Mouse (Mus musculus): ENCODE measurements around the gene Supt4a. TPM values are rescaled to one million over a fixed set of nuclear protein-coding genes. Genes with fewer than 3 reads are reported as not detected.

Supt4a gene
- polyA plus RNA-seq, 1 experiment from 2014 or later: 166 TPM

DNA sequence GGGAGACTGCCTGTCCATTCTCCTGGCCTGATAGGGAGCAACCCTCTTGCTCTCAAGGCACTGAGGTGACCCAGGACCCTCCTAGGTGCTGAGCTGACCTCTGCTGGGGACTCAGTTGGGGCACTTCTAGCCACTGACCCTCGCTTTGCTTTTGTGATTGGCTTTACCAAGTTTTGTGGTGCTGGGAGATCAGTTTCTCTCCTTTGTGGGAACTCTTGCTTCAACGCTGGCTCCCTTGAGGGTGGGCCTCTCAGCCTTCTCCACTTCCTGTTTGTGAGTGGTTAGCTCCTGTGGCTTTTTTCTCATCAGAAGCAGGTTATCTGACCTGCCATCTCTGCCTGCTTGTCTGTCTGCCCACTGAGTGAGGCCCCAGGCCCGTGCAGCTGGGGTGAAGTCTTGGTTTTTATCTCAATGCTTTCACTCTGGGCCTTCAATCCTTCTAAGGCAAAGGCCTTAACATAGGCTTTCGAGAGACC is 14.2 kb downstream of the Supt4a start:
- Histone ChIP-seq H3K4me1 (ENCODE audit: insufficient read depth, low read depth, low read length) (no peaks in the 10 kb centered on the region), H3K9ac (replicated peaks; ENCODE audit: low read depth) (no peak overlapping the region), H3K27me3 (replicated peaks; ENCODE audit: insufficient read depth, low read length) (no peaks in the 10 kb centered on the region), H3K9me3 (ENCODE audit: low read length) (no peaks in the 10 kb centered on the region), H3K4me3 (ENCODE audit: low read depth, low read length) (no peak overlapping the region), H3K36me3 (ENCODE audit: insufficient read depth, low read length) (no peaks in the 10 kb centered on the region), H3K27ac (ENCODE audit: low read length) (peak overlapping the region; percentile 54; the same call in 1 of the 2 replicates), H3K4me2 (replicated peaks; ENCODE audit: low read depth, low read length) (no peak overlapping the region; the same call in 1 of the 2 replicates)
- DNase-seq (ENCODE audit: low spot score) (peak; percentile 30), ATAC-seq (no peak)
- WGBS: 38% methylated on average over 4 of the region's 4 CpGs
- no peak for TF ChIP-seq CTCF (IDR thresholded peaks at IDR 0.05)
- TF ChIP-seq EP300 (IDR thresholded peaks at IDR 0.05): no peak

DNA sequence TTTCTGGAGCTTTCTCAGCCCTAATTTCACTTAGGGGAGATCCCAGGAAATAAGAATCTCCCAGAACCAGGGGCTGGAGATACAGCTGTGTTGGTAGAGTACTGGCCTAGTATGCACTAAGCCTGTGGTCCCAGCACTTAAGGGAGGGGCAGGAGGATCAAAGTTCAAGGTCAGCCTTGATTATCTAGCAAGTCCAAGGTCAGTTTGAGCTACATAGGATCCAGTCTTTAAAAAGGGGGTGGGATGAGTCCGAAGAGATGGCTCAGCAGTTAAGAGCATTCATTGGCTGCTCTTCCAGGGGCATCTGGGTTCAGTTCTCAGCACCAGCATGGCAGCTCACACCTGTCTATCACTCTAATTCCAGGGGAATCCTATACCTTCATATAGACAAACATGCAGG is 15.0 kb downstream of the Supt4a start:
- TF ChIP-seq EP300 (IDR thresholded peaks at IDR 0.05) (no peak), CTCF (IDR thresholded peaks at IDR 0.05) (no peak)
- WGBS: 91% methylated on average over 1 of the region's 1 CpGs
- Histone ChIP-seq H3K9ac (replicated peaks; ENCODE audit: low read depth) (no peak overlapping the region), H3K9me3 (ENCODE audit: low read length) (no peaks in the 10 kb centered on the region), H3K27ac (ENCODE audit: low read length) (no peak overlapping the region), H3K27me3 (replicated peaks; ENCODE audit: insufficient read depth, low read length) (no peaks in the 10 kb centered on the region), H3K4me3 (ENCODE audit: low read depth, low read length) (no peak overlapping the region), H3K4me1 (ENCODE audit: insufficient read depth, low read depth, low read length) (no peaks in the 10 kb centered on the region), H3K36me3 (ENCODE audit: insufficient read depth, low read length) (no peaks in the 10 kb centered on the region), H3K4me2 (replicated peaks; ENCODE audit: low read depth, low read length) (no peak overlapping the region)
- no peak for ATAC-seq
- no peak for DNase-seq (ENCODE audit: low spot score)

DNA sequence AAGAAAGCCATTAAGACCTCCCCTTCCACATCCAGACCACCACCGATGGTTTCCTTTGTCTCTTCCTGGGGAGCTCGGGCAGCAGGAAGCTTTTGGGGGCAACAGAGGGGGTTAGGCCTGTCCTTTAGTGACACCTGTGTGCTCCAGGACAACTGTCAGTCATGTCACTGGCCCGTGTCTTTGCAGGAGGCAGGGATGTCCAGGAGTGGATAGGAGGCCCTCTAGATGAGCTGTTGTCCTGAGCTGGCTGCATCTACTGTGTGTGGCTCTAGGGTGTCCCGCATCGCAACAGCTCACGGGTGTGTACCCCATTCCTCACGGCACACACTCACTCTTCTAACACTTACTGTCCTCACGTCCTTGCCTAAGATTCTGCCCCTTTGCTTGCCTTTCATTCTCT is 15.9 kb downstream of the Supt4a start:
- no peaks in the 10 kb centered on the region for H3K36me3 ChIP-seq (ENCODE audit: insufficient read depth, low read length)
- TF ChIP-seq CTCF (IDR thresholded peaks at IDR 0.05): no peak
- no peak for TF ChIP-seq EP300 (IDR thresholded peaks at IDR 0.05)
- no peaks in the 10 kb centered on the region for H3K27me3 ChIP-seq (replicated peaks; ENCODE audit: insufficient read depth, low read length)
- WGBS: 76% methylated on average over 8 of the region's 8 CpGs
- no peak overlapping the region for H3K27ac ChIP-seq (ENCODE audit: low read length)
- no peak overlapping the region for H3K4me2 ChIP-seq (replicated peaks; ENCODE audit: low read depth, low read length)
- ATAC-seq: no peak
- DNase-seq (ENCODE audit: low spot score): no peak
- H3K9ac ChIP-seq (replicated peaks; ENCODE audit: low read depth): no peak overlapping the region
- no peaks in the 10 kb centered on the region for H3K4me1 ChIP-seq (ENCODE audit: insufficient read depth, low read depth, low read length)
- H3K9me3 ChIP-seq (ENCODE audit: low read length): no peaks in the 10 kb centered on the region
- H3K4me3 ChIP-seq (ENCODE audit: low read depth, low read length): no peak overlapping the region

DNA sequence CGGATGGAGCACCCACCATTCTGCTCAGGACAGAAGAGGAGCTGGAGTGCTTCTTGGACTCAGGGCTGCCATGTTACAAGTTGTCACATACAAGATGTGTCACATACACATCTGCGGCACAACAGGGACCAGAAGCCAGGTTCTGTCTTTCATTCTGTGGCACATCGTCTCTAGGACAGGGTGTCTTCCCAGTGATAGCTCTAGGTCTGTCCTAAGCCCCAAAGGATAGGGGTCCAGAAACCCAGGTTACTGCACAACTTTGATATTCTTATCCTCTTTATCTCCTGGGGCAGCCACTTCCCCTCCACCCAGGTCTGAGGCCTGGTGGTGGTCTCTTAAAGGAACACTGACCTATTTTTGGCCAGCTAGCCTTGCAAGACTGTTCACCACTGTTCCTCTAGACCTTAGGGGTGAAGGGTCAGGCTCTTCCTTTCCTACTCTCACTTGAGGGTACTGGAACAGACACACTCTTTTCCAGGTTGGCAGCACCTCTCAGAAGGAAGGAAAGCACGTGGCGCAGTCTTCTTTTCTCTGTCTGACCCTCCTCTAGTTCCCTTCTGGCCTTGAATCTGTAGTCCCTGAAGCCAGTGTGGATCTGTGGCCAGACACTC is 16.6 kb downstream of the Supt4a start:
- no peak for TF ChIP-seq EP300 (IDR thresholded peaks at IDR 0.05)
- no peak for TF ChIP-seq CTCF (IDR thresholded peaks at IDR 0.05)
- Histone ChIP-seq H3K9me3 (ENCODE audit: low read length) (no peaks in the 10 kb centered on the region), H3K4me2 (replicated peaks; ENCODE audit: low read depth, low read length) (no peak overlapping the region), H3K4me3 (ENCODE audit: low read depth, low read length) (no peak overlapping the region), H3K27ac (ENCODE audit: low read length) (no peak overlapping the region), H3K9ac (replicated peaks; ENCODE audit: low read depth) (no peak overlapping the region), H3K27me3 (replicated peaks; ENCODE audit: insufficient read depth, low read length) (no peaks in the 10 kb centered on the region), H3K36me3 (ENCODE audit: insufficient read depth, low read length) (no peaks in the 10 kb centered on the region), H3K4me1 (ENCODE audit: insufficient read depth, low read depth, low read length) (no peaks in the 10 kb centered on the region)
- WGBS: 78% methylated on average over 5 of the region's 5 CpGs
- ATAC-seq (no peak), DNase-seq (ENCODE audit: low spot score) (no peak)

DNA sequence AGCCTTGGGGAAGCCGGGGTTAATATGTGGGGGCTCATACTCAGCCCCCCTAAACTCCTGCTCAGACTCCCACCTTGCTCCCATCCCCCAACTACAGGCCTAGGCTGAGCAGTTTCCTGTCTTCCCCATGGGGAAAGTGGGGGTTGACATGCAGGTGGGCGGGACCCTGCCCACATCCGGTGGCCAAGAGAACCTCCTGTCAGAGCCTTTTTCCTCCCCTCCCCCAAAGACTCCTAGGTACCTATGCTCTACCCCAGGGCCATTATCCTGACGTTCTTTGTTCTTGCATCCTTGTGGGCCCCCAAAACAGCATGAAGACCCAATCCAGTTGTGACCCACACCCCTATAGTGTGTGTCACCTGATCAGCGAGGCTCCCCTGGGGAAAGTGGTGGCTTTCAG is 17.3 kb downstream of the Supt4a start:
- H3K36me3 ChIP-seq (ENCODE audit: insufficient read depth, low read length): no peaks in the 10 kb centered on the region
- no peak overlapping the region for H3K27ac ChIP-seq (ENCODE audit: low read length)
- no peak overlapping the region for H3K9ac ChIP-seq (replicated peaks; ENCODE audit: low read depth)
- no peaks in the 10 kb centered on the region for H3K4me1 ChIP-seq (ENCODE audit: insufficient read depth, low read depth, low read length)
- DNase-seq (ENCODE audit: low spot score): no peak
- no peak overlapping the region for H3K4me3 ChIP-seq (ENCODE audit: low read depth, low read length)
- TF ChIP-seq EP300 (IDR thresholded peaks at IDR 0.05) (no peak), CTCF (IDR thresholded peaks at IDR 0.05) (no peak)
- ATAC-seq: 0 out of 2 replicates have a peak, but pooled peaks have one; percentile 7
- no peak overlapping the region for H3K4me2 ChIP-seq (replicated peaks; ENCODE audit: low read depth, low read length)
- WGBS: 55% methylated on average over 5 of the region's 5 CpGs
- H3K9me3 ChIP-seq (ENCODE audit: low read length): no peaks in the 10 kb centered on the region
- H3K27me3 ChIP-seq (replicated peaks; ENCODE audit: insufficient read depth, low read length): no peaks in the 10 kb centered on the region

DNA sequence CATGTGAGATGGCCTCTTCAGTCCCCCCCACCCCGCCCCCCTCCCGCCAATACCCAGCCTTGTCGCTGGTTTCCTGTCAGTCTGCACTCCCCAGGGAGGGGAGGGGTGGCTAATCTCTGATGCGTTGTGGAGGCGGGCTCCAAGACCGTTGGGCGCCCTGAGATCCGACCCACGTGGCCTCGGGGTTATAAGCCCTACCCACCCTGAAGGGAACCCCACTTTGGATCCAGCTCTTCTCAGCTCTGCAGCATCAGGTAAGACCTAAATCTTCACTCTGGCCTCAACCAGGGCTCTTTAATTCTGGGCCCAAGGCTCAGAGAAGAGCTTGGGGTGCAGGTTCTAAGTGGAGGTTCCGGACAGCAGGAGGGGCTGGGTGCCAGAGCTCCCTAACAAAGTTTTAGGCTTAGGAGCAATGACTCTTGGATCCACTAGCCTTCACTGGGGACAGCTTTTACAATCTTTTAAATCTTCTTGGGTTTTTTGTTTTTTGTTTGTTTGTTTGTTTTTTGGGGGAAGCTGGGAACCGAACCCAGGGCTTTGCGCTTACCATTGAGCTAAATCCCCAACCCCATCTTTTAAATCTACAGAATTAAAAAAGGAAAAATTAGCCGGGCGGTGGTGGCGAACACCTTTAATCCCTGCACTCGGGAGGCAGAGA is 18.1 kb downstream of the Supt4a start:
- H3K27me3 ChIP-seq (replicated peaks; ENCODE audit: insufficient read depth, low read length): peaks cover 5% of the 10 kb centered on the region; the same call in 1 of the 2 replicates
- H3K9ac ChIP-seq (replicated peaks; ENCODE audit: low read depth): no peak overlapping the region
- H3K9me3 ChIP-seq (ENCODE audit: low read length): no peaks in the 10 kb centered on the region
- peak; percentile 55 for DNase-seq (ENCODE audit: low spot score)
- no peak overlapping the region for H3K4me2 ChIP-seq (replicated peaks; ENCODE audit: low read depth, low read length)
- no peak overlapping the region for H3K27ac ChIP-seq (ENCODE audit: low read length)
- no peaks in the 10 kb centered on the region for H3K4me1 ChIP-seq (ENCODE audit: insufficient read depth, low read depth, low read length)
- no peaks in the 10 kb centered on the region for H3K36me3 ChIP-seq (ENCODE audit: insufficient read depth, low read length)
- no peak for TF ChIP-seq EP300 (IDR thresholded peaks at IDR 0.05)
- no peak for TF ChIP-seq CTCF (IDR thresholded peaks at IDR 0.05)
- peak; percentile 68 for ATAC-seq
- 66% methylated on average over 16 of the region's 17 CpGs for WGBS
- H3K4me3 ChIP-seq (ENCODE audit: low read depth, low read length): no peak overlapping the region; the same call in 1 of the 2 replicates
